Mouse (Mus musculus): ENCODE data around the gene Enpp3. TPM values are rescaled to one million over a fixed set of nuclear protein-coding genes. Genes with fewer than 3 reads are reported as not detected.

Gene Enpp3
- polyA plus RNA-seq, 1 experiment from 2014 or later: 152 TPM

GRCm38 (mm10) chr10:24832306-24832705 lies 10.3 kb downstream of the Enpp3 start:
- no peak overlapping the region for H3K9ac ChIP-seq (ENCODE audit: low read depth, low read length)
- no peaks in the 10 kb centered on the region for H3K36me3 ChIP-seq (ENCODE audit: control insufficient read depth, insufficient read depth)
- H3K4me3 ChIP-seq (ENCODE audit: low read depth, low read length): no peak overlapping the region
- ATAC-seq: no peak
- 80% methylated on average over 9 of the region's 9 CpGs for WGBS
- no peaks in the 10 kb centered on the region for H3K9me3 ChIP-seq (ENCODE audit: control insufficient read depth)
- H3K4me2 ChIP-seq (replicated peaks; ENCODE audit: low read depth): no peak overlapping the region
- TF ChIP-seq CTCF (IDR thresholded peaks at IDR 0.05; ENCODE audit: low read depth): no peak
- no peaks in the 10 kb centered on the region for H3K4me1 ChIP-seq (replicated peaks; ENCODE audit: control insufficient read depth, insufficient read depth, low read length)
- H3K27ac ChIP-seq (ENCODE audit: low read depth, low read length): no peak overlapping the region
- no peaks in the 10 kb centered on the region for H3K27me3 ChIP-seq (replicated peaks; ENCODE audit: control insufficient read depth, insufficient read depth, low read length)

- H3K9me3 ChIP-seq (ENCODE audit: control insufficient read depth): no peaks in the 10 kb centered on the region
- no peaks in the 10 kb centered on the region for H3K4me1 ChIP-seq (replicated peaks; ENCODE audit: control insufficient read depth, insufficient read depth, low read length)
- peak overlapping the region; percentile 35; the same call in 1 of the 2 replicates for H3K27ac ChIP-seq (ENCODE audit: low read depth, low read length)
- H3K36me3 ChIP-seq (ENCODE audit: control insufficient read depth, insufficient read depth): no peaks in the 10 kb centered on the region
- 53% methylated on average over 14 of the region's 15 CpGs for WGBS
- H3K27me3 ChIP-seq (replicated peaks; ENCODE audit: control insufficient read depth, insufficient read depth, low read length): no peaks in the 10 kb centered on the region
- H3K4me3 ChIP-seq (ENCODE audit: low read depth, low read length): no peak overlapping the region
- TF ChIP-seq CTCF (IDR thresholded peaks at IDR 0.05; ENCODE audit: low read depth): no peak
- ATAC-seq: peak; percentile 31; the same call in 1 of the 2 replicates
- H3K9ac ChIP-seq (ENCODE audit: low read depth, low read length): no peak overlapping the region
- H3K4me2 ChIP-seq (replicated peaks; ENCODE audit: low read depth): no peak overlapping the region
Measured at GRCm38 (mm10) chr10:24831377-24832095, 11.1 kb downstream of the Enpp3 start.

- Histone ChIP-seq H3K9ac (ENCODE audit: low read depth, low read length) (no peak overlapping the region), H3K36me3 (ENCODE audit: control insufficient read depth, insufficient read depth) (no peaks in the 10 kb centered on the region), H3K4me2 (replicated peaks; ENCODE audit: low read depth) (no peak overlapping the region), H3K9me3 (ENCODE audit: control insufficient read depth) (no peaks in the 10 kb centered on the region), H3K4me1 (replicated peaks; ENCODE audit: control insufficient read depth, insufficient read depth, low read length) (0 out of 2 replicates have a peak, but pooled peaks cover 2% of the 10 kb centered on the region), H3K27me3 (replicated peaks; ENCODE audit: control insufficient read depth, insufficient read depth, low read length) (no peaks in the 10 kb centered on the region), H3K27ac (ENCODE audit: low read depth, low read length) (0 out of 2 replicates have a peak overlapping the region, but pooled peaks have one; percentile 15), H3K4me3 (ENCODE audit: low read depth, low read length) (no peak overlapping the region)
- no peak for TF ChIP-seq CTCF (IDR thresholded peaks at IDR 0.05; ENCODE audit: low read depth)
- ATAC-seq: no peak
- WGBS: 69% methylated on average over 5 of the region's 5 CpGs
Measured at GRCm38 (mm10) chr10:24830448-24830847, 12.2 kb downstream of the Enpp3 start.

- 0 out of 2 replicates have a peak, but pooled peaks cover 3% of the 10 kb centered on the region for H3K4me1 ChIP-seq (replicated peaks; ENCODE audit: control insufficient read depth, insufficient read depth, low read length)
- no peaks in the 10 kb centered on the region for H3K36me3 ChIP-seq (ENCODE audit: control insufficient read depth, insufficient read depth)
- WGBS: 73% methylated on average over 4 of the region's 4 CpGs
- H3K27me3 ChIP-seq (replicated peaks; ENCODE audit: control insufficient read depth, insufficient read depth, low read length): no peaks in the 10 kb centered on the region
- H3K27ac ChIP-seq (ENCODE audit: low read depth, low read length): no peak overlapping the region
- H3K4me3 ChIP-seq (ENCODE audit: low read depth, low read length): no peak overlapping the region
- no peaks in the 10 kb centered on the region for H3K9me3 ChIP-seq (ENCODE audit: control insufficient read depth)
- H3K9ac ChIP-seq (ENCODE audit: low read depth, low read length): no peak overlapping the region
- H3K4me2 ChIP-seq (replicated peaks; ENCODE audit: low read depth): no peak overlapping the region
- ATAC-seq: no peak
- no peak for TF ChIP-seq CTCF (IDR thresholded peaks at IDR 0.05; ENCODE audit: low read depth)
Measured at GRCm38 (mm10) chr10:24828136-24828535, 14.5 kb downstream of the Enpp3 start.

GRCm38 (mm10) chr10:24826130-24826529 lies 16.5 kb downstream of the Enpp3 start:
- Histone ChIP-seq H3K4me2 (replicated peaks; ENCODE audit: low read depth) (no peak overlapping the region), H3K9ac (ENCODE audit: low read depth, low read length) (no peak overlapping the region), H3K9me3 (ENCODE audit: control insufficient read depth) (no peaks in the 10 kb centered on the region), H3K4me1 (replicated peaks; ENCODE audit: control insufficient read depth, insufficient read depth, low read length) (0 out of 2 replicates have a peak, but pooled peaks cover 3% of the 10 kb centered on the region), H3K4me3 (ENCODE audit: low read depth, low read length) (no peak overlapping the region), H3K27me3 (replicated peaks; ENCODE audit: control insufficient read depth, insufficient read depth, low read length) (no peaks in the 10 kb centered on the region), H3K27ac (ENCODE audit: low read depth, low read length) (peak overlapping the region; percentile 64), H3K36me3 (ENCODE audit: control insufficient read depth, insufficient read depth) (no peaks in the 10 kb centered on the region)
- 38% methylated on average over 6 of the region's 6 CpGs for WGBS
- no peak for TF ChIP-seq CTCF (IDR thresholded peaks at IDR 0.05; ENCODE audit: low read depth)
- no peak for ATAC-seq

- no peak overlapping the region for H3K4me3 ChIP-seq (ENCODE audit: low read depth, low read length)
- no peaks in the 10 kb centered on the region for H3K36me3 ChIP-seq (ENCODE audit: control insufficient read depth, insufficient read depth)
- 41% methylated on average over 7 of the region's 7 CpGs for WGBS
- no peaks in the 10 kb centered on the region for H3K9me3 ChIP-seq (ENCODE audit: control insufficient read depth)
- H3K27ac ChIP-seq (ENCODE audit: low read depth, low read length): peak overlapping the region; percentile 64
- no peak overlapping the region for H3K4me2 ChIP-seq (replicated peaks; ENCODE audit: low read depth)
- H3K4me1 ChIP-seq (replicated peaks; ENCODE audit: control insufficient read depth, insufficient read depth, low read length): 0 out of 2 replicates have a peak, but pooled peaks cover 3% of the 10 kb centered on the region
- no peaks in the 10 kb centered on the region for H3K27me3 ChIP-seq (replicated peaks; ENCODE audit: control insufficient read depth, insufficient read depth, low read length)
- ATAC-seq: peak; percentile 50
- no peak for TF ChIP-seq CTCF (IDR thresholded peaks at IDR 0.05; ENCODE audit: low read depth)
- no peak overlapping the region for H3K9ac ChIP-seq (ENCODE audit: low read depth, low read length)
Measured at GRCm38 (mm10) chr10:24825456-24826081, 17.1 kb downstream of the Enpp3 start.

Measured in intestine, postnatal 0 days (tissue).